Mouse (Mus musculus) liver, postnatal 0 days (tissue): ENCODE results near the gene Kcmf1. TPM values are rescaled to one million over a fixed set of nuclear protein-coding genes. Genes with fewer than 3 reads are reported as not detected.

Experiments
- ATAC-seq: fragments of 200-750 bp; cut with Nextera tagmentation; 2 replicates; pipeline ENCODE4 v1.8.0; 2017; ENCODE audit warnings: mild to moderate bottlenecking, moderate library complexity
- DNase-seq: peaks from one replicate; pipeline ENCODE4 v3.0.0-alpha.2; 2016
- H3K27ac ChIP-seq: fragments of 300-500 bp; sonication (generic); 2 replicates; pipeline ENCODE4 v1.5.1; 2014; ENCODE audit warnings: antibody characterized with exemption, moderate library complexity, mild to moderate bottlenecking, low read depth
- H3K27me3 ChIP-seq: fragments of 300-500 bp; sonication (generic); 2 replicates; pipeline ENCODE4 v1.6.1; 2014; ENCODE audit warnings: low read length, control low read depth, mixed read lengths; ENCODE audit not compliant: insufficient read depth
- H3K36me3 ChIP-seq: fragments of 300-500 bp; sonication (generic); replicated peaks from 2 replicates; pipeline ENCODE4 v1.6.1; 2014; ENCODE audit warnings: mild to moderate bottlenecking, control low read depth, low read length, moderate library complexity, mixed read lengths; ENCODE audit not compliant: insufficient read depth
- H3K4me1 ChIP-seq: fragments of 300-500 bp; sonication (generic); 2 replicates; pipeline ENCODE4 v1.6.1; 2014; ENCODE audit warnings: antibody characterized with exemption, mild to moderate bottlenecking, control low read depth; ENCODE audit not compliant: insufficient read depth
- H3K4me2 ChIP-seq: fragments of 300-500 bp; sonication (generic); 2 replicates; pipeline ENCODE4 v1.6.1; 2014; ENCODE audit warnings: low read depth, mild to moderate bottlenecking, low read length, moderate library complexity, mixed read lengths
- H3K4me3 ChIP-seq: fragments of 300-500 bp; sonication (generic); 2 replicates; pipeline ENCODE4 v1.5.1; 2014; ENCODE audit warnings: low read depth, low read length
- H3K9ac ChIP-seq: fragments of 300-500 bp; sonication (generic); replicated peaks from 2 replicates; pipeline ENCODE4 v1.6.1; 2014; ENCODE audit warnings: mild to moderate bottlenecking, moderate library complexity
- H3K9me3 ChIP-seq: fragments of 300-500 bp; sonication (generic); 2 replicates; pipeline ENCODE4 v1.6.1; 2016; ENCODE audit warnings: mild to moderate bottlenecking, control low read depth, low read length, mixed read lengths
- CTCF ChIP-seq: sonication (generic); IDR thresholded peaks from 2 replicates; pipeline ENCODE4 v1.5.1; 2016; ENCODE audit warnings: antibody characterized with exemption, low read depth
- EP300 ChIP-seq: IDR thresholded peaks from 2 replicates; pipeline ENCODE4 v1.6.1; 2016; ENCODE audit warnings: antibody characterized with exemption, low read depth, mild to moderate bottlenecking
- WGBS: fragments of 180-500 bp; shearing (Covaris S2); extraction: QIAGEN DNeasy Blood & Tissue Kit; methylation state at CpG from one replicate; pipeline ENCODE4 v1.1.7; 2014; ENCODE audit not compliant: insufficient replicate concordance; 5-methylcytosine and 5-hydroxymethylcytosine counted together
- polyA plus RNA-seq: library from polyadenylated mRNA; unstranded; fragments of >200 nt; fragmentation: Nextera tagmentation; extraction: Ambion mirVana; gene quantifications from 2 replicates; pipeline ENCODE4 v1.2.1, GENCODE M21; 2015

The Kcmf1 gene
- polyA plus RNA-seq, 1 experiment from 2014 or later, result 32.9 TPM

- WGBS, result 86% methylated on average over 7 of the region's 7 CpGs
- H3K9ac ChIP-seq, result no peak overlapping the region
- no peak overlapping the region for H3K27ac ChIP-seq
- no peak overlapping the region for H3K4me3 ChIP-seq
- no peak for TF ChIP-seq CTCF
- TF ChIP-seq EP300, result no peak
- ATAC-seq (no peak), DNase-seq (no peak)
- H3K36me3 ChIP-seq, result peaks cover 49% of the 10 kb centered on the region
- no peaks in the 10 kb centered on the region for H3K9me3 ChIP-seq
- no peaks in the 10 kb centered on the region for H3K4me1 ChIP-seq
- no peaks in the 10 kb centered on the region for H3K27me3 ChIP-seq
- no peak overlapping the region for H3K4me2 ChIP-seq
Observed at GRCm38 (mm10) chr6:72841986-72842502, 57.7 kb downstream of the Kcmf1 start.

- TF ChIP-seq CTCF, result no peak
- no peak for TF ChIP-seq EP300
- Histone ChIP-seq H3K4me1 (no peaks in the 10 kb centered on the region), H3K36me3 (peaks cover 41% of the 10 kb centered on the region), H3K27me3 (no peaks in the 10 kb centered on the region), H3K4me3 (no peak overlapping the region), H3K27ac (no peak overlapping the region), H3K9me3 (no peaks in the 10 kb centered on the region), H3K4me2 (no peak overlapping the region), H3K9ac (no peak overlapping the region)
- 88% methylated on average over 13 of the region's 13 CpGs for WGBS
- no peak for DNase-seq
- no peak for ATAC-seq
Observed at GRCm38 (mm10) chr6:72840867-72841780, 58.7 kb downstream of the Kcmf1 start.

GRCm38 (mm10) chr6:72837756-72838155 is 62.0 kb downstream of the Kcmf1 start:
- no peak for TF ChIP-seq EP300
- TF ChIP-seq CTCF, result no peak
- ATAC-seq, result no peak

GRCm38 (mm10) chr6:72834518-72834917 is 65.3 kb downstream of the Kcmf1 start:
- Histone ChIP-seq H3K27me3 (no peaks in the 10 kb centered on the region), H3K9me3 (no peaks in the 10 kb centered on the region), H3K9ac (no peak overlapping the region), H3K4me3 (no peak overlapping the region), H3K4me2 (no peak overlapping the region), H3K4me1 (no peaks in the 10 kb centered on the region), H3K36me3 (no peaks in the 10 kb centered on the region), H3K27ac (no peak overlapping the region)
- ATAC-seq, result no peak
- WGBS, result 62% methylated on average over 4 of the region's 4 CpGs
- DNase-seq, result no peak
- no peak for TF ChIP-seq EP300
- no peak for TF ChIP-seq CTCF

More at GRCm38 (mm10) chr6:72837756-72838155, 62.0 kb downstream of the Kcmf1 start:
- H3K9ac ChIP-seq, result no peak overlapping the region
- H3K4me3 ChIP-seq, result no peak overlapping the region
- no peak overlapping the region for H3K27ac ChIP-seq
- 84% methylated on average over 4 of the region's 4 CpGs for WGBS
- H3K4me1 ChIP-seq, result no peaks in the 10 kb centered on the region
- no peaks in the 10 kb centered on the region for H3K27me3 ChIP-seq
- peaks cover 23% of the 10 kb centered on the region for H3K36me3 ChIP-seq
- H3K4me2 ChIP-seq, result no peak overlapping the region
- H3K9me3 ChIP-seq, result no peaks in the 10 kb centered on the region
- DNase-seq, result no peak

- 50% methylated on average over 3 of the region's 3 CpGs for WGBS
- H3K27me3 ChIP-seq, result no peaks in the 10 kb centered on the region
- ATAC-seq (no peak), DNase-seq (no peak)
- no peak overlapping the region for H3K4me3 ChIP-seq
- H3K9ac ChIP-seq, result no peak overlapping the region
- H3K9me3 ChIP-seq, result no peaks in the 10 kb centered on the region
- TF ChIP-seq CTCF, result no peak
- no peak overlapping the region for H3K4me2 ChIP-seq
- no peaks in the 10 kb centered on the region for H3K36me3 ChIP-seq
- no peaks in the 10 kb centered on the region for H3K4me1 ChIP-seq
- H3K27ac ChIP-seq, result no peak overlapping the region
Observed at GRCm38 (mm10) chr6:72831858-72832257, 67.9 kb downstream of the Kcmf1 start.

GRCm38 (mm10) chr6:72831276-72831675 is 68.5 kb downstream of the Kcmf1 start:
- no peak overlapping the region for H3K4me2 ChIP-seq
- DNase-seq (peak; percentile 70), ATAC-seq (no peak)
- H3K4me3 ChIP-seq, result no peak overlapping the region
- H3K9ac ChIP-seq, result no peak overlapping the region
- 34% methylated on average over 3 of the region's 3 CpGs for WGBS
- no peaks in the 10 kb centered on the region for H3K9me3 ChIP-seq
- no peaks in the 10 kb centered on the region for H3K4me1 ChIP-seq
- no peak overlapping the region for H3K27ac ChIP-seq
- no peaks in the 10 kb centered on the region for H3K36me3 ChIP-seq
- TF ChIP-seq CTCF (peak; percentile 79), EP300 (no peak)
- 0 out of 2 replicates have a peak, but pooled peaks cover under 1% of the 10 kb centered on the region for H3K27me3 ChIP-seq
